Mouse (Mus musculus): ENCODE measurements around the gene Pth2.

DNA sequence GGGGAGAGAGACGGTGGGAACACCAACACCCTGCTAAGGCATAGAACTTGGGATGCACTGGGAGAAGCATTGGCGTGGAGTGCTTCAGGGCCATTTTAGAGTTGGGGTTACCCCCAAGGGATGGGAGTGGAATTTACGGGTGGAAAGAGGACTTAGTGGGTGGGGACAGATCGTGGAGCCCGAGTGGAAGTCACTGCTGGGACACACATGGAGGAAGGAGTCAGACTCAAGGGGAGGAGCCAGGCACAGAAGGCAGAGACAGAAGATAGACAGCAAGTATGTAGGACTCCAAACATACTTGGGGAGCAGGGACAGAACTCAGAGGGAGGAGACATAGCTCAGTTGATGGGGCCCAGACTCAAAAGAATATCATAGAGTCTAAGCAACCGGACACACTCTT, 18.2 kb upstream of the Pth2 start:
- TF ChIP-seq POLR2A (IDR thresholded peaks at IDR 0.05; ENCODE audit: control insufficient read depth, low read depth, low read length) (no peak), CTCF (IDR thresholded peaks at IDR 0.05; ENCODE audit: control insufficient read depth, insufficient read depth, insufficient replicate concordance, low read depth, low read length) (no peak)

All from testis, adult 2 months (tissue).